Mouse (Mus musculus) liver, adult 2 months (tissue): Measurements from ENCODE around the gene Epb41l1.

Source experiments
- CTCF ChIP-seq: fragments of 200-500 bp; IDR thresholded peaks from 2 replicates; pipeline ENCODE4 v1.5.1; 2011; ENCODE audit warnings: low read depth, low read length, control low read depth
- POLR2A ChIP-seq: fragments of 200-500 bp; IDR thresholded peaks from 2 replicates; pipeline ENCODE4 v1.6.1; 2011; ENCODE audit warnings: low read length, control low read depth; ENCODE audit not compliant: insufficient read depth; ENCODE audit errors: extremely low read depth

GRCm38 (mm10) chr2:156446489-156447035, 25.9 kb downstream of the Epb41l1 start:
- TF ChIP-seq CTCF, result no peak
- no peak for TF ChIP-seq POLR2A
